ENCODE assay signal across 17 mouse cellular contexts in the genomic region with DNA sequence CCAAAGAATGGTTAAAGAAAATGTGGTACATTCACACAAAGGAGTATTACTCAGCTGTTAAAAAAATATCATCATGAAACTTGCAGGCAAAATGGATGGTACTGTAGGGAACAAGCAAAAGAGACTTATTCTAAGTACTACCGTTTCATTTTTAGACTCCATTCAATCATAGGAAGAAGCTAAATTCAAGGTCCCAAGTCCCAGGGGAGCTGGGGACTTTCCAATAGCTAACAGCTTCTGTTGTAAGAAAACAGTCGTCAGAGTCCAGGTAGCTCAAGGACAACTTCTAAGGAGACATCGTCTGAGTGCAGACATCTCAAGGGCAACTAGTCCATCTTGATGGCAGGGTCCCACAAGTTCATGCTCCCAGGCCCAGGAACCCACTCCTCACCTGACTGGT. TPM values are rescaled to one million over a fixed set of nuclear protein-coding genes. Genes with fewer than 3 reads are reported as not detected.
DNase-seq lines count a peak whose midpoint lies in the region; TF ChIP-seq lines count a peak whose summit lies in the region.
"Had no signal": no experiment of that assay in that cellular context is flagged by ENCODE, and none has a peak within 500 bp of the region (broad histone marks: within the 10 kb centered on the region; RNA-seq: fewer than 3 reads in every experiment).

No protein-coding gene starts in this region.

- TF ChIP-seq EP300 in CH12.LX (IDR thresholded peaks at IDR 0.05; ENCODE audit: low read length) = peak; percentile 75

- dilution Hi-C loops in CH12.LX (cut with MboI; ENCODE audit: extremely low pct_ligation_motif_present, extremely low pct_unique_long_range_greater_than_20kb, low sequenced_read_pairs) = no loop called here

- no peak for TF ChIP-seq CTCF in CH12.LX (conservative IDR thresholded peaks at IDR 0.05 in 1 of 2, IDR thresholded peaks at IDR 0.05 in 1 of 2; ENCODE audit: low read depth in 2 of 2, low read length in 2 of 2)

- no peaks in the 10 kb centered on the region for H3K27me3 ChIP-seq in CH12.LX (replicated peaks)
- H3K27me3 ChIP-seq: embryonic facial prominence, embryonic 12.5 days; forebrain, embryonic 13.5 days; forebrain, embryonic 15.5 days had no signal

- H3K9ac ChIP-seq in CH12.LX (ENCODE audit: insufficient read depth, low read depth) = peak overlapping the region; percentile 46; the same call in 1 of the 2 replicates
- H3K9ac ChIP-seq: embryonic facial prominence, embryonic 12.5 days; forebrain, embryonic 13.5 days; forebrain, embryonic 15.5 days; forebrain, postnatal 0 days had no signal

- H3K9me3 ChIP-seq in CH12.LX (replicated peaks; ENCODE audit: low read length) = no peaks in the 10 kb centered on the region
- H3K9me3 ChIP-seq: embryonic facial prominence, embryonic 10.5 days; embryonic facial prominence, embryonic 12.5 days; forebrain, embryonic 13.5 days; forebrain, embryonic 15.5 days had no signal

- peak overlapping the region; percentile 28 to 43 (median 37) for H3K4me3 ChIP-seq in CH12.LX (replicated peaks in 1 of 3; ENCODE audit: low read depth in 2 of 3, low read length in 2 of 3, poor library complexity in 1 of 3)
- H3K4me3 ChIP-seq: embryonic facial prominence, embryonic 10.5 days; embryonic facial prominence, embryonic 12.5 days; forebrain, embryonic 13.5 days; forebrain, embryonic 15.5 days had no signal

- peaks cover 9 to 50% of the 10 kb centered on the region in 2 experiments for H3K4me1 ChIP-seq in CH12.LX (ENCODE audit: control insufficient read depth in 1 of 2, insufficient read depth in 2 of 2)
- H3K4me1 ChIP-seq: embryonic facial prominence, embryonic 10.5 days; embryonic facial prominence, embryonic 12.5 days; forebrain, embryonic 13.5 days; forebrain, embryonic 15.5 days had no signal

- intact Hi-C loops in left cerebral cortex, postnatal 36 days (cut with DNase I) = no loop called here

- H3K27ac ChIP-seq in CH12.LX (ENCODE audit: insufficient read depth, low read depth) = peak overlapping the region; percentile 97
- H3K27ac ChIP-seq: embryonic facial prominence, embryonic 10.5 days; embryonic facial prominence, embryonic 12.5 days; forebrain, embryonic 13.5 days; forebrain, embryonic 15.5 days had no signal

- no peak for TF ChIP-seq RAD21 in CH12.LX (IDR thresholded peaks at IDR 0.05; ENCODE audit: low read depth, low read length)

- no peak for TF ChIP-seq POLR2A in CH12.LX (IDR thresholded peaks at IDR 0.05; ENCODE audit: low read depth, low read length)

- peaks cover 6 to 22% of the 10 kb centered on the region in 2 experiments for H3K36me3 ChIP-seq in CH12.LX (replicated peaks in 1 of 2; ENCODE audit: control insufficient read depth in 1 of 2, insufficient read depth in 1 of 2, low read length in 1 of 2)

- H3K4me2 ChIP-seq in CH12.LX (ENCODE audit: insufficient read depth, low read depth, poor library complexity, severe bottlenecking) = peak overlapping the region; percentile 66
- H3K4me2 ChIP-seq: embryonic facial prominence, embryonic 12.5 days; forebrain, embryonic 13.5 days; forebrain, embryonic 15.5 days had no signal

- peaks cover 48% of the 10 kb centered on the region for H3K79me2 ChIP-seq in CH12.LX (replicated peaks; ENCODE audit: control insufficient read depth, extremely low read depth, insufficient read depth, poor library complexity, severe bottlenecking)

- in situ Hi-C loops in CH12.LX (cut with MboI; ENCODE audit: low pct_ligation_motif_present, low pct_unique_long_range_greater_than_20kb, low sequenced_read_pairs) = no loop called here

- peak; percentile 7 for DNase-seq in adrenal gland, postnatal 10 days
- DNase-seq in adrenal gland, postnatal 25 days = no peak
- DNase-seq in A20 (ENCODE audit: low read depth, low spot score) (peak; percentile 40), CH12.LX (ENCODE audit: extremely low read depth) (peak; percentile 89)
- DNase-seq in cerebellum, postnatal 14 days = no peak
- no peak for DNase-seq in left cerebral cortex, postnatal 36 days (ENCODE audit: low spot score in 2 of 2)
- DNase-seq: adrenal gland, postnatal 14 days; cerebellum, adult 11 months; cerebellum, adult 18-20 months; cerebellum, adult 8-10 months; cerebellum, adult 9-11 months; cerebellum, postnatal 25 days; forebrain, postnatal 0 days had no signal

TF ChIP-seq in CH12.LX, 34 proteins besides CTCF, POLR2A, EP300 and RAD21:
- no peak for TF ChIP-seq ZKSCAN1 (IDR thresholded peaks at IDR 0.05; ENCODE audit: borderline replicate concordance, low read depth, low read length)
- no peak for TF ChIP-seq CHD2 (IDR thresholded peaks at IDR 0.05; ENCODE audit: low read length)
- TF ChIP-seq ETS1 (conservative IDR thresholded peaks at IDR 0.05; ENCODE audit: low read depth, low read length) = peak; percentile 66
- TF ChIP-seq ZC3H11A (IDR thresholded peaks at IDR 0.05; ENCODE audit: low read depth, low read length) = no peak
- no peak for TF ChIP-seq KAT2A (IDR thresholded peaks at IDR 0.05; ENCODE audit: insufficient replicate concordance, low read length)
- TF ChIP-seq IRF4 (IDR thresholded peaks at IDR 0.05; ENCODE audit: low read depth, low read length) = peak; percentile 64
- TF ChIP-seq ZNF384 (IDR thresholded peaks at IDR 0.05; ENCODE audit: low read depth, low read length) = peak; percentile 24; the same call in 1 of the 2 replicates
- no peak; the same call in 1 of the 2 replicates for TF ChIP-seq NELFE (IDR thresholded peaks at IDR 0.05; ENCODE audit: low read depth, low read length)
- no peak for TF ChIP-seq JUN (IDR thresholded peaks at IDR 0.05; ENCODE audit: insufficient read depth, low read depth, low read length)
- no peak for TF ChIP-seq NRF1 (IDR thresholded peaks at IDR 0.05; ENCODE audit: low read depth, low read length)
- 0 out of 2 replicates have a peak, but pooled peaks have one; percentile 15 for TF ChIP-seq MYC (IDR thresholded peaks at IDR 0.05; ENCODE audit: low read depth, low read length)
- TF ChIP-seq POLR2AphosphoS2 (IDR thresholded peaks at IDR 0.05; ENCODE audit: low read depth, low read length) = no peak
- no peak for TF ChIP-seq MAFK (IDR thresholded peaks at IDR 0.05; ENCODE audit: insufficient replicate concordance, low read length)
- TF ChIP-seq USF1 (IDR thresholded peaks at IDR 0.05; ENCODE audit: low read depth, low read length) = no peak
- TF ChIP-seq ELF1 (IDR thresholded peaks at IDR 0.05; ENCODE audit: low read depth, low read length) = no peak
- no peak for TF ChIP-seq HCFC1 (IDR thresholded peaks at IDR 0.05; ENCODE audit: low read depth, low read length)
- no peak for TF ChIP-seq MAZ (IDR thresholded peaks at IDR 0.05; ENCODE audit: low read depth, low read length)
- no peak for TF ChIP-seq MAX (IDR thresholded peaks at IDR 0.05; ENCODE audit: low read length)
- no peak; the same call in 1 of the 2 replicates for TF ChIP-seq BHLHE40 (IDR thresholded peaks at IDR 0.05; ENCODE audit: low read depth, low read length)
- no peak for TF ChIP-seq SMC3 (IDR thresholded peaks at IDR 0.05; ENCODE audit: low read depth, low read length)
- TF ChIP-seq SIN3A (IDR thresholded peaks at IDR 0.05; ENCODE audit: low read length) = peak; percentile 64
- no peak for TF ChIP-seq PAX5 (IDR thresholded peaks at IDR 0.05; ENCODE audit: low read length)
- no peak for TF ChIP-seq TBP (conservative IDR thresholded peaks at IDR 0.05; ENCODE audit: low read depth, low read length)
- TF ChIP-seq JUND (conservative IDR thresholded peaks at IDR 0.05; ENCODE audit: low read depth, low read length) = no peak
- no peak for TF ChIP-seq ZMIZ1 (IDR thresholded peaks at IDR 0.05; ENCODE audit: low read depth, low read length)
- TF ChIP-seq TCF12 (IDR thresholded peaks at IDR 0.05; ENCODE audit: low read depth, low read length) = no peak
- TF ChIP-seq MXI1 (IDR thresholded peaks at IDR 0.05; ENCODE audit: low read depth, low read length) = no peak; the same call in 1 of the 2 replicates
- TF ChIP-seq USF2 (conservative IDR thresholded peaks at IDR 0.05; ENCODE audit: low read depth, low read length) = no peak
- 0 out of 2 replicates have a peak, but pooled peaks have one; percentile 46 for TF ChIP-seq CHD1 (IDR thresholded peaks at IDR 0.05; ENCODE audit: low read depth, low read length)
- TF ChIP-seq MEF2A (IDR thresholded peaks at IDR 0.05; ENCODE audit: borderline replicate concordance, low read depth, low read length) = peak; percentile 74
- no peak for TF ChIP-seq E2F4 (IDR thresholded peaks at IDR 0.05; ENCODE audit: insufficient replicate concordance, low read depth, low read length)
- no peak for TF ChIP-seq UBTF (IDR thresholded peaks at IDR 0.05; ENCODE audit: low read depth, low read length)

RNA-seq across cellular contexts. Expression of a gene that starts 41.6 kb away (rescaled TPM):
- 10 to 100 TPM; 21.2 to 26.6 TPM for total RNA-seq in adrenal gland, postnatal 10 days (2021)
- total RNA-seq in adrenal gland, postnatal 25 days (2021) = 41.1 and 44.8 TPM in 2 replicates
- 8.4 and 9.2 TPM in 2 replicates for total RNA-seq in CH12.LX (2012; rRNA removed)
- 8.8 and 10.3 TPM in 2 replicates for total RNA-seq in CH12.LX (2014; rRNA removed)
- 10.9 and 13.5 TPM in 2 replicates for polyA plus RNA-seq in CH12.LX (2012; ENCODE audit: insufficient read length, low read depth)
- 10 to 100 TPM; 32.1 to 42.0 TPM for total RNA-seq in left cerebral cortex, postnatal 36 days (2021)

Comparison
In these comparisons a context has a peak if more than half of its experiments do, and no peak if none do; other contexts are left out.
1. DNase-seq: peak in adrenal gland, postnatal 10 days (single experiment), A20 (single experiment) and CH12.LX (single experiment); none in adrenal gland, postnatal 25 days (single experiment), cerebellum, postnatal 14 days (0 of 2) and left cerebral cortex, postnatal 36 days (0 of 2).